8 mouse cellular contexts compared by ENCODE assay signal in genomic region chr15:79607757-79608156, GRCm38 (mm10). TPM values are rescaled to one million over a fixed set of nuclear protein-coding genes. Genes with fewer than 3 reads are reported as not detected.
A peak's percentile ranks its signal among the peaks of the same experiment; 100 is the strongest.
DNase-seq lines count a peak whose midpoint lies in the region; ATAC-seq and TF ChIP-seq lines count a peak whose summit lies in the region.

No protein-coding gene starts in this region.

- TF ChIP-seq RAD21 in CH12.LX (IDR thresholded peaks at IDR 0.05; ENCODE audit: low read depth, low read length), result peak; percentile 58

- no peaks in the 10 kb centered on the region for H3K79me2 ChIP-seq in CH12.LX (replicated peaks; ENCODE audit: control insufficient read depth, extremely low read depth, insufficient read depth, poor library complexity, severe bottlenecking)

- H3K4me2 ChIP-seq in kidney, embryonic 15.5 days, result no peak overlapping the region
- H3K4me2 ChIP-seq in CH12.LX (ENCODE audit: insufficient read depth, low read depth, poor library complexity, severe bottlenecking), result no peak overlapping the region
- no peak overlapping the region for H3K4me2 ChIP-seq in midbrain, embryonic 16.5 days (ENCODE audit: low read length)

- TF ChIP-seq POLR2A in CH12.LX (IDR thresholded peaks at IDR 0.05; ENCODE audit: low read depth, low read length), result no peak

- peak; percentile 16 to 51; a peak in 2 of 4 replicates for TF ChIP-seq CTCF in CH12.LX (conservative IDR thresholded peaks at IDR 0.05 in 1 of 2, IDR thresholded peaks at IDR 0.05 in 1 of 2; ENCODE audit: low read depth in 2 of 2, low read length in 2 of 2)

- H3K4me3 ChIP-seq in kidney, embryonic 15.5 days (replicated peaks), result no peak overlapping the region
- H3K4me3 ChIP-seq in CH12.LX (replicated peaks in 1 of 3; ENCODE audit: low read depth in 2 of 3, low read length in 2 of 3, poor library complexity in 1 of 3), result no peak overlapping the region
- no peak overlapping the region for H3K4me3 ChIP-seq in midbrain, embryonic 16.5 days (ENCODE audit: low read depth, low read length)

- no peak overlapping the region for H3K9ac ChIP-seq in kidney, embryonic 15.5 days
- H3K9ac ChIP-seq in CH12.LX (ENCODE audit: insufficient read depth, low read depth), result no peak overlapping the region
- no peak overlapping the region for H3K9ac ChIP-seq in midbrain, embryonic 16.5 days (ENCODE audit: low read depth, low read length)

- WGBS in kidney, embryonic 15.5 days, result 60% methylated on average over 2 of the region's 2 CpGs
- 46% methylated on average over 2 of the region's 2 CpGs for WGBS in midbrain, embryonic 16.5 days

- H3K36me3 ChIP-seq in kidney, embryonic 15.5 days, result no peaks in the 10 kb centered on the region; the same call in 1 of the 2 replicates
- no peaks in the 10 kb centered on the region for H3K36me3 ChIP-seq in CH12.LX (replicated peaks in 1 of 2; ENCODE audit: control insufficient read depth in 1 of 2, insufficient read depth in 1 of 2, low read length in 1 of 2)
- peaks cover 13% of the 10 kb centered on the region for H3K36me3 ChIP-seq in midbrain, embryonic 16.5 days (ENCODE audit: control insufficient read depth, insufficient read depth, low read length)

- no peak overlapping the region for H3K27ac ChIP-seq in kidney, embryonic 15.5 days
- no peak overlapping the region for H3K27ac ChIP-seq in CH12.LX (ENCODE audit: insufficient read depth, low read depth)
- no peak overlapping the region for H3K27ac ChIP-seq in midbrain, embryonic 16.5 days (ENCODE audit: low read length)

- ATAC-seq in kidney, embryonic 15.5 days (replicated peaks; ENCODE audit: low FRiP score), result no peak
- no peak for ATAC-seq in midbrain, embryonic 16.5 days

- peak; percentile 42 to 45 for DNase-seq in cerebellum, postnatal 14 days
- no peak for DNase-seq in cerebellum, postnatal 4 days (ENCODE audit: low spot score in 2 of 2)
- DNase-seq in kidney, postnatal 14 days, result peak; percentile 15
- no peak for DNase-seq in CH12.LX (ENCODE audit: extremely low read depth)
- peak; percentile 18 for DNase-seq in induced T-regulatory cell, adult 2 months (ENCODE audit: low read depth)
- DNase-seq in spleen, postnatal 10 days (ENCODE audit: low spot score in 2 of 2), result no peak

- TF ChIP-seq EP300 in CH12.LX (IDR thresholded peaks at IDR 0.05; ENCODE audit: low read length), result no peak

- H3K4me1 ChIP-seq in kidney, embryonic 15.5 days, result peaks cover 10% of the 10 kb centered on the region
- H3K4me1 ChIP-seq in CH12.LX (ENCODE audit: control insufficient read depth in 1 of 2, insufficient read depth in 2 of 2), result no peaks in the 10 kb centered on the region
- H3K4me1 ChIP-seq in midbrain, embryonic 16.5 days (ENCODE audit: control insufficient read depth, insufficient read depth, low read length), result 0 out of 2 replicates have a peak, but pooled peaks cover 3% of the 10 kb centered on the region

- 0 out of 2 replicates have a peak, but pooled peaks cover 7% of the 10 kb centered on the region for H3K27me3 ChIP-seq in kidney, embryonic 15.5 days
- H3K27me3 ChIP-seq in CH12.LX (replicated peaks), result no peaks in the 10 kb centered on the region
- H3K27me3 ChIP-seq in midbrain, embryonic 16.5 days (ENCODE audit: control insufficient read depth, insufficient read depth, low read depth, low read length), result peaks cover 4% of the 10 kb centered on the region

- no peaks in the 10 kb centered on the region for H3K9me3 ChIP-seq in kidney, embryonic 15.5 days (replicated peaks)
- peaks cover 9% of the 10 kb centered on the region for H3K9me3 ChIP-seq in CH12.LX (replicated peaks; ENCODE audit: low read length)
- no peaks in the 10 kb centered on the region for H3K9me3 ChIP-seq in midbrain, embryonic 16.5 days (replicated peaks; ENCODE audit: control insufficient read depth, low read length, poor library complexity, severe bottlenecking)

- in situ Hi-C loops in CH12.LX (cut with MboI; ENCODE audit: low pct_ligation_motif_present, low pct_unique_long_range_greater_than_20kb, low sequenced_read_pairs), result no loop called here

- dilution Hi-C loops in CH12.LX (cut with MboI; ENCODE audit: extremely low pct_ligation_motif_present, extremely low pct_unique_long_range_greater_than_20kb, low sequenced_read_pairs), result no loop called here

TF ChIP-seq in CH12.LX, 34 proteins besides CTCF, POLR2A, EP300 and RAD21:
- peak; percentile 31; the same call in 1 of the 2 replicates for TF ChIP-seq SMC3 (IDR thresholded peaks at IDR 0.05; ENCODE audit: low read depth, low read length)
- TF ChIP-seq ETS1 (conservative IDR thresholded peaks at IDR 0.05; ENCODE audit: low read depth, low read length), result no peak
TF ChIP-seq in CH12.LX: peak in this region for 1.

RNA-seq across cellular contexts. Expression of gene Dmc1, which starts 2.8 kb away (rescaled TPM):
- 2.6 and 2.7 TPM in 2 replicates for polyA plus RNA-seq in kidney, embryonic 15.5 days (2015; fragmentation: Nextera tagmentation; extraction: Ambion mirVana)
- total RNA-seq in CH12.LX (2012; rRNA removed), result not detected in 2 replicates
- not detected in 2 replicates for total RNA-seq in CH12.LX (2014; rRNA removed)
- polyA plus RNA-seq in CH12.LX (2012; ENCODE audit: insufficient read length, low read depth), result not detected in 2 replicates
- 0.51 and 0.77 TPM in 2 replicates for polyA plus RNA-seq in midbrain, embryonic 16.5 days (2015; fragmentation: Nextera tagmentation; extraction: Ambion mirVana)

RNA-seq across cellular contexts. Expression of gene Fam227a, which starts 51.0 kb away (rescaled TPM):
- polyA plus RNA-seq in kidney, embryonic 15.5 days (2015; fragmentation: Nextera tagmentation; extraction: Ambion mirVana), result 1.3 and 1.5 TPM in 2 replicates
- 0.34 and 0.42 TPM in 2 replicates for total RNA-seq in CH12.LX (2012; rRNA removed)
- total RNA-seq in CH12.LX (2014; rRNA removed), result 0.12 and 0.48 TPM in 2 replicates
- polyA plus RNA-seq in CH12.LX (2012; ENCODE audit: insufficient read length, low read depth), result 0.20 and 0.31 TPM in 2 replicates
- polyA plus RNA-seq in midbrain, embryonic 16.5 days (2015; fragmentation: Nextera tagmentation; extraction: Ambion mirVana), result 4.0 and 5.1 TPM in 2 replicates

RNA-seq across cellular contexts. Expression of gene Cby1, which starts 51.2 kb away (rescaled TPM):
- polyA plus RNA-seq in kidney, embryonic 15.5 days (2015; fragmentation: Nextera tagmentation; extraction: Ambion mirVana), result 51.5 and 56.6 TPM in 2 replicates
- total RNA-seq in CH12.LX (2012; rRNA removed) (17.6 and 20.2 TPM in 2 replicates), CH12.LX (2014; rRNA removed) (19.3 and 19.5 TPM in 2 replicates)
- polyA plus RNA-seq in CH12.LX (2012; ENCODE audit: insufficient read length, low read depth), result 16.9 and 20.7 TPM in 2 replicates
- 101 and 105 TPM in 2 replicates for polyA plus RNA-seq in midbrain, embryonic 16.5 days (2015; fragmentation: Nextera tagmentation; extraction: Ambion mirVana)

Comparison
In these comparisons a context has a peak if more than half of its experiments do, and no peak if none do; other contexts are left out.
1. DNase-seq: peak in cerebellum, postnatal 14 days (2 of 2), kidney, postnatal 14 days (single experiment) and induced T-regulatory cell, adult 2 months (single experiment); none in cerebellum, postnatal 4 days (0 of 2), CH12.LX (single experiment) and spleen, postnatal 10 days (0 of 2).